19 mouse cellular contexts compared by ENCODE assay signal in genomic region chr6:71962706-71963105, GRCm38 (mm10). TPM values are rescaled to one million over a fixed set of nuclear protein-coding genes. Genes with fewer than 3 reads are reported as not detected.
DNase-seq lines count a peak whose midpoint lies in the region; ATAC-seq and TF ChIP-seq lines count a peak whose summit lies in the region.
"Had no signal": no experiment of that assay in that cellular context is flagged by ENCODE, and none has a peak within 500 bp of the region (broad histone marks: within the 10 kb centered on the region; RNA-seq: fewer than 3 reads in every experiment).

No protein-coding gene starts in this region.

- no peak overlapping the region for H3K27ac ChIP-seq in MEL (ENCODE audit: control insufficient read depth, low read depth, low read length)
- peak overlapping the region; percentile 24; the same call in 1 of the 2 replicates for H3K27ac ChIP-seq in liver, embryonic 13.5 days
- H3K27ac ChIP-seq in forebrain, embryonic 16.5 days (ENCODE audit: low read length), result no peak overlapping the region
- no peak overlapping the region for H3K27ac ChIP-seq in intestine, embryonic 16.5 days (ENCODE audit: low read length)
- H3K27ac ChIP-seq: forebrain, embryonic 15.5 days; hindbrain, embryonic 14.5 days; kidney, embryonic 15.5 days; lung, embryonic 15.5 days; midbrain, embryonic 13.5 days; neural tube, embryonic 15.5 days had no signal

- H3K27me3 ChIP-seq in C2C12 (ENCODE audit: control insufficient read depth, insufficient read depth, insufficient read length) (no peaks in the 10 kb centered on the region), MEL (ENCODE audit: control insufficient read depth in 1 of 2, insufficient read depth in 2 of 2, low read length in 2 of 2) (no peaks in the 10 kb centered on the region)
- H3K27me3 ChIP-seq in liver, embryonic 13.5 days, result no peaks in the 10 kb centered on the region
- H3K27me3 ChIP-seq in forebrain, embryonic 16.5 days (replicated peaks; ENCODE audit: control insufficient read depth, insufficient read depth, low read length), result no peaks in the 10 kb centered on the region
- no peaks in the 10 kb centered on the region for H3K27me3 ChIP-seq in intestine, embryonic 16.5 days (replicated peaks; ENCODE audit: control insufficient read depth, insufficient read depth, low read length)
- H3K27me3 ChIP-seq: forebrain, embryonic 15.5 days; heart, embryonic 12.5 days; kidney, embryonic 15.5 days; lung, embryonic 15.5 days; midbrain, embryonic 13.5 days; neural tube, embryonic 15.5 days had no signal

- no peaks in the 10 kb centered on the region for H3K79me3 ChIP-seq in C2C12 (ENCODE audit: low read depth)

- WGBS in liver, embryonic 13.5 days (ENCODE audit: insufficient replicate concordance), result 24% methylated on average over 6 of the region's 6 CpGs
- 96% methylated on average over 6 of the region's 6 CpGs for WGBS in forebrain, embryonic 16.5 days
- 91% methylated on average over 6 of the region's 6 CpGs for WGBS in intestine, embryonic 16.5 days

- no peaks in the 10 kb centered on the region; a peak in 1 of 4 replicates for H3K4me1 ChIP-seq in MEL (ENCODE audit: control insufficient read depth in 1 of 2, insufficient read depth in 2 of 2, low read length in 2 of 2)
- H3K4me1 ChIP-seq in liver, embryonic 13.5 days (replicated peaks), result peaks cover 18% of the 10 kb centered on the region
- no peaks in the 10 kb centered on the region for H3K4me1 ChIP-seq in forebrain, embryonic 16.5 days (replicated peaks; ENCODE audit: control insufficient read depth, insufficient read depth, low read length)
- H3K4me1 ChIP-seq in intestine, embryonic 16.5 days (ENCODE audit: control insufficient read depth, insufficient read depth, low read length), result no peaks in the 10 kb centered on the region
- H3K4me1 ChIP-seq: forebrain, embryonic 15.5 days; kidney, embryonic 15.5 days; lung, embryonic 15.5 days; midbrain, embryonic 13.5 days; neural tube, embryonic 15.5 days had no signal

- TF ChIP-seq POLR2A in MEL (IDR thresholded peaks at IDR 0.05; ENCODE audit: control insufficient read depth in 1 of 2, insufficient read depth in 1 of 2, low read depth in 1 of 2, low read length in 2 of 2, poor library complexity in 1 of 2), result no peak

- H3K9me3 ChIP-seq in MEL (replicated peaks; ENCODE audit: insufficient read depth, low read length), result no peaks in the 10 kb centered on the region
- H3K9me3 ChIP-seq in liver, embryonic 13.5 days (replicated peaks), result no peaks in the 10 kb centered on the region
- H3K9me3 ChIP-seq in forebrain, embryonic 16.5 days (ENCODE audit: control insufficient read depth, low read length), result no peaks in the 10 kb centered on the region
- no peaks in the 10 kb centered on the region for H3K9me3 ChIP-seq in intestine, embryonic 16.5 days (ENCODE audit: control insufficient read depth, low read length)
- H3K9me3 ChIP-seq: forebrain, embryonic 15.5 days; heart, embryonic 12.5 days; kidney, embryonic 15.5 days; lung, embryonic 15.5 days; midbrain, embryonic 13.5 days; neural tube, embryonic 15.5 days had no signal

- peak; percentile 63 for ATAC-seq in liver, embryonic 13.5 days (ENCODE audit: low read depth)
- no peak for ATAC-seq in forebrain, embryonic 16.5 days
- ATAC-seq in intestine, embryonic 16.5 days, result no peak
- ATAC-seq: forebrain, embryonic 15.5 days; midbrain, embryonic 13.5 days had no signal

- no peak overlapping the region for H3ac ChIP-seq in C2C12 (ENCODE audit: control insufficient read depth, insufficient read length, low read depth)

- H3K4me2 ChIP-seq in liver, embryonic 13.5 days, result no peak overlapping the region
- H3K4me2 ChIP-seq in forebrain, embryonic 16.5 days (ENCODE audit: low read length), result no peak overlapping the region
- H3K4me2 ChIP-seq in intestine, embryonic 16.5 days (ENCODE audit: low read depth, low read length), result no peak overlapping the region
- H3K4me2 ChIP-seq: forebrain, embryonic 15.5 days; heart, embryonic 12.5 days; hindbrain, embryonic 14.5 days; kidney, embryonic 15.5 days; lung, embryonic 15.5 days; midbrain, embryonic 13.5 days; neural tube, embryonic 15.5 days had no signal

- H3K4me3 ChIP-seq in C2C12 (ENCODE audit: insufficient read depth, poor library complexity, severe bottlenecking) (no peak overlapping the region), MEL (ENCODE audit: control insufficient read depth in 1 of 2, insufficient read depth in 1 of 2, low read depth in 2 of 2, low read length in 2 of 2) (no peak overlapping the region)
- no peak overlapping the region for H3K4me3 ChIP-seq in liver, embryonic 13.5 days (replicated peaks)
- no peak overlapping the region for H3K4me3 ChIP-seq in forebrain, embryonic 16.5 days (replicated peaks; ENCODE audit: low read length)
- H3K4me3 ChIP-seq in intestine, embryonic 16.5 days (ENCODE audit: low read length), result no peak overlapping the region
- H3K4me3 ChIP-seq: forebrain, embryonic 15.5 days; heart, embryonic 12.5 days; kidney, embryonic 15.5 days; lung, embryonic 15.5 days; midbrain, embryonic 13.5 days; neural tube, embryonic 15.5 days had no signal

- TF ChIP-seq EP300 in MEL (IDR thresholded peaks at IDR 0.05; ENCODE audit: low read depth in 1 of 2, low read length in 2 of 2), result no peak

- H3K79me2 ChIP-seq in C2C12 (ENCODE audit: control insufficient read depth, insufficient read depth), result no peaks in the 10 kb centered on the region
- no peaks in the 10 kb centered on the region for H3K79me2 ChIP-seq in MEL (ENCODE audit: control insufficient read depth, insufficient read depth, low read length, poor library complexity)

- TF ChIP-seq CTCF in C2C12 (IDR thresholded peaks at IDR 0.05; ENCODE audit: control insufficient read depth, insufficient read depth, insufficient read length), result no peak
- no peak for TF ChIP-seq CTCF in MEL (IDR thresholded peaks at IDR 0.05 in 2 of 3, conservative IDR thresholded peaks at IDR 0.05 in 1 of 3; ENCODE audit: control insufficient read depth in 1 of 3, insufficient read depth in 1 of 3, low read depth in 2 of 3, low read length in 3 of 3, poor library complexity in 1 of 3, severe bottlenecking in 1 of 3)

- H3K9ac ChIP-seq in MEL (ENCODE audit: control insufficient read depth, low read depth, low read length, poor library complexity, severe bottlenecking), result no peak overlapping the region
- no peak overlapping the region for H3K9ac ChIP-seq in liver, embryonic 13.5 days
- no peak overlapping the region for H3K9ac ChIP-seq in forebrain, embryonic 16.5 days (replicated peaks; ENCODE audit: low read depth, low read length)
- no peak overlapping the region for H3K9ac ChIP-seq in intestine, embryonic 16.5 days (ENCODE audit: low read depth, low read length)
- H3K9ac ChIP-seq: forebrain, embryonic 15.5 days; heart, embryonic 12.5 days; hindbrain, embryonic 14.5 days; kidney, embryonic 15.5 days; lung, embryonic 15.5 days; midbrain, embryonic 13.5 days; neural tube, embryonic 15.5 days had no signal

- TF ChIP-seq RAD21 in MEL (IDR thresholded peaks at IDR 0.05; ENCODE audit: low read depth, low read length), result no peak

- peak; percentile 19 for DNase-seq in MEL (ENCODE audit: low read depth, low spot score)
- DNase-seq in liver, embryonic 13.5 days, result no peak
- DNase-seq in naive thymus-derived CD4-positive, alpha-beta T cell, adult 2 months (ENCODE audit: low read depth), result peak; percentile 63
- no peak for DNase-seq in spleen, postnatal 14 days (ENCODE audit: low spot score in 2 of 2)
- DNase-seq: adrenal gland, postnatal 36 days; cerebellum, adult 11 months; layer of hippocampus, adult 9-11 months; left cerebral cortex, postnatal 4 days; right cerebral cortex, postnatal 14 days had no signal

- H3K36me3 ChIP-seq in C2C12 (ENCODE audit: control insufficient read depth, insufficient read depth), result peaks cover 54% of the 10 kb centered on the region
- H3K36me3 ChIP-seq in MEL (ENCODE audit: control insufficient read depth in 1 of 2, insufficient read depth in 2 of 2, low read length in 2 of 2), result peaks cover 0 to 4% of the 10 kb centered on the region in 2 experiments; a peak in 2 of 4 replicates
- peaks cover 37% of the 10 kb centered on the region for H3K36me3 ChIP-seq in liver, embryonic 13.5 days
- peaks cover 4% of the 10 kb centered on the region for H3K36me3 ChIP-seq in forebrain, embryonic 16.5 days (ENCODE audit: control insufficient read depth, insufficient read depth)
- H3K36me3 ChIP-seq in intestine, embryonic 16.5 days (ENCODE audit: control insufficient read depth, insufficient read depth, low read length), result peaks cover 6% of the 10 kb centered on the region

TF ChIP-seq in C2C12, 6 proteins besides CTCF, POLR2A, EP300 and RAD21:
- TF ChIP-seq MAX (IDR thresholded peaks at IDR 0.05) (no peak), FOSL1 (IDR thresholded peaks at IDR 0.05; ENCODE audit: insufficient read depth, low read length, poor library complexity, severe bottlenecking) (no peak), MYOD1 (IDR thresholded peaks at IDR 0.05; ENCODE audit: control insufficient read depth, insufficient read length, low read depth) (peak; percentile 69)
TF ChIP-seq in C2C12: peak in this region for 1.

TF ChIP-seq in MEL, 35 proteins besides CTCF, POLR2A, EP300 and RAD21 (continues in another document):
- TF ChIP-seq MYB (IDR thresholded peaks at IDR 0.05; ENCODE audit: low read depth, low read length), result no peak
- TF ChIP-seq POLR2AphosphoS2 (IDR thresholded peaks at IDR 0.05; ENCODE audit: low read length), result no peak
- TF ChIP-seq MYC (IDR thresholded peaks at IDR 0.05; ENCODE audit: low read depth, low read length), result no peak
- no peak for TF ChIP-seq NELFE (IDR thresholded peaks at IDR 0.05; ENCODE audit: low read depth, low read length)
- TF ChIP-seq GATA1 (IDR thresholded peaks at IDR 0.05; ENCODE audit: low read depth, low read length), result 0 out of 2 replicates have a peak, but pooled peaks have one; percentile 11
- TF ChIP-seq CHD2 (IDR thresholded peaks at IDR 0.05; ENCODE audit: low read length), result no peak

RNA-seq across cellular contexts. Expression of gene Polr1a, which starts 53.9 kb away (rescaled TPM):
- polyA plus RNA-seq in C2C12 (2012; fragmentation: generic; extraction: Trizol) (35.1 TPM), MEL (2012; ENCODE audit: insufficient read depth in 1 of 2, insufficient read length in 2 of 2, low read depth in 1 of 2, low replicate concordance in 2 of 2, missing spikeins in 1 of 2) (100 to 1,000 TPM; 105 to 211 TPM)
- 66.8 and 68.4 TPM in 2 replicates for total RNA-seq in MEL (2012; rRNA removed)
- 18.8 and 22.0 TPM in 2 replicates for polyA plus RNA-seq in liver, embryonic 13.5 days (2015; fragmentation: Nextera tagmentation; extraction: Ambion mirVana)
- polyA plus RNA-seq in forebrain, embryonic 16.5 days (2015; fragmentation: Nextera tagmentation; extraction: Ambion mirVana), result 20.1 and 21.2 TPM in 2 replicates
- 21.9 and 22.9 TPM in 2 replicates for polyA plus RNA-seq in intestine, embryonic 16.5 days (2015; fragmentation: Nextera tagmentation; extraction: Ambion mirVana)

RNA-seq across cellular contexts. Expression of gene Ptcd3, which starts 54.2 kb away (rescaled TPM):
- 23.6 TPM for polyA plus RNA-seq in C2C12 (2012; fragmentation: generic; extraction: Trizol)
- total RNA-seq in MEL (2012; rRNA removed), result 89.6 and 93.5 TPM in 2 replicates
- 100 to 1,000 TPM in 1 of 2 experiments, 10 to 100 TPM in 1; 94.3 to 156 TPM for polyA plus RNA-seq in MEL (2012; ENCODE audit: insufficient read depth in 1 of 2, insufficient read length in 2 of 2, low read depth in 1 of 2, low replicate concordance in 2 of 2, missing spikeins in 1 of 2)
- polyA plus RNA-seq in liver, embryonic 13.5 days (2015; fragmentation: Nextera tagmentation; extraction: Ambion mirVana), result 75.4 and 89.5 TPM in 2 replicates
- polyA plus RNA-seq in forebrain, embryonic 16.5 days (2015; fragmentation: Nextera tagmentation; extraction: Ambion mirVana), result 102 and 104 TPM in 2 replicates
- polyA plus RNA-seq in intestine, embryonic 16.5 days (2015; fragmentation: Nextera tagmentation; extraction: Ambion mirVana), result 91.3 and 102 TPM in 2 replicates

Comparison
In these comparisons a context has a peak if more than half of its experiments do, and no peak if none do; other contexts are left out.
1. DNase-seq: peak in MEL (single experiment) and naive thymus-derived CD4-positive, alpha-beta T cell, adult 2 months (single experiment); none in liver, embryonic 13.5 days (single experiment) and spleen, postnatal 14 days (0 of 2).